Mouse (Mus musculus): ENCODE data around the gene Gm4707. TPM values are rescaled to one million over a fixed set of nuclear protein-coding genes. Genes with fewer than 3 reads are reported as not detected.
"Not testable (repeated sequence)": the region's sequence is repeated elsewhere in the genome, so short reads cannot be mapped to it uniquely, and the experiment has no call there.

The Gm4707 gene
- total RNA-seq, 2 experiments from 2014 or later: 0.83 to 2.7 TPM

DNA sequence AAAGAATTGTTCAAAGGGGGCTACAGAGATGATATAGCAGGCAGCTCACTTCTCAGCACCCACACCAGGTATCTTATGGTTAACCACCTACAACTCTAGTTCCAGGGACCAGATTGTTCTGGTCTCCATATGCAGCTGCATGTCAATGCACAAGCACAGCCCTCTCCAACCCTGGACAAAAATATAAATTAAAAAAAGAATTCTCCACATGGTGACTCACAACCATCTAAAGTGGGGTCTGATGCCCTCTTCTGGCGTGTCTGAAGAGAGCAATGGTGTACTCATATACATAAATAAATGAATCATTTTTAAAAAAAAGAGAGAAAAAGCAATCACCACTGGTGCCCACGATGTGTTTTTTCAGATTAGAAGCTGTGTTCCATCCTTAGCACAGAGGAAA, 15.0 kb downstream of the Gm4707 start:
- DNase-seq (ENCODE audit: low spot score in 2 of 2): no peak

DNA sequence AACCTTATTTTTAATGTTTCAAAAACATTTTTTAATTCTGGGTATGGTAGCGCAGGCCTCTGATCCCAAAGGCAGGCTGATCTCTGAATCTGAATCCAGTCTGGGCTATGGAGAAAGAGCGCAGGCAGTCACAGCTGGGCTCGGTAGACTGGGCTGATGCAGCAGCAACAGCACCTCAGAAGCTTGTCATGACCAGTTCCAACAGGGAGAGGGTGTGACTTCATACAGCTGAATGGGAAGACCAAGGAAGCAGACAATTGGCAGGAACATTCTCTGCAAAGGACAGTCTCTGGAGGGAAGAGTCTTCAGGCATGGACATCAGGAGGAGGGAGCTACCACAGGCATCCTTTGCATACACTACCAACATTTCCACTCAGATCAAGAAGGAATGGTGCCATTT, 15.6 kb downstream of the Gm4707 start:
- no peak for DNase-seq (ENCODE audit: low spot score in 2 of 2)

DNA sequence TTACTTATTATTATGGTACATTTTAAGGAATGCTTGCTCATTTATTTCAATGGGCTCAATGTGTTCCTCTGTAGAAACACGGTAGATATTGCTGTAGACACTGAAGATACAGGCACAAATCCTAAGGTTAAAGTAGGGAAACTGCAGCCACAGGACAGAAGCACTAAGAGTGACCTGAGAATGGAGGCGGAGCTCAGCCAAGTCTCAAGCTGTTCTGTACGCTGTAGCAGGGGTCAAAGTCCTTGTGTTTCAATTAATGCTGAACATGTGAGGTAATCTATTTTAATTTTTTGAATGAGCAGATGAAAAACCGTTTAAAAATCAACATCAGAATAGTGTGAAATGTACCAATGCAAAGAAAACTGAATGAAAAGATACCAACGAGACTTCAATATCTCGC, 16.4 kb downstream of the Gm4707 start:
- DNase-seq (ENCODE audit: low spot score in 2 of 2): no peak

DNA sequence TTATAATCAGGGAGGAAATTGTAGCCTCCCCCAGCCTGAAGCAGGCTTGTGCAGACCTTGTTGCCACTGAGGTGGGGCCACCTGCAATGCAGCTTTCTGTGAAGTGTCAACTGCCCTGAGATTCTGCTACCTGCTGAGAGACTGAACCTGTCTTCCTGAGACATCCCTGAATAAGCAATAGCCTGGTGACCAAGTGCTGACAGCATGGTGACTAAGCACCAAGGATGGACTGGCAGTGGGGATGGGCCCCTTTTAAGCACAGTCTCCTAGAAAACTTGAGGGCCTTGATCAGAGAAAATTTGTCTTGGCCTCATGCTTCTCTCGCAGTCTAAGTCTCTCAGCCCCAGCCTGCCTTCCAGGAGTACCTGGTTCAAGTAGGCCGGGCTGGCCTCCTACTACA, 37.2 kb downstream of the Gm4707 start:
- DNase-seq (ENCODE audit: low spot score in 2 of 2): not testable (repeated sequence)

DNA sequence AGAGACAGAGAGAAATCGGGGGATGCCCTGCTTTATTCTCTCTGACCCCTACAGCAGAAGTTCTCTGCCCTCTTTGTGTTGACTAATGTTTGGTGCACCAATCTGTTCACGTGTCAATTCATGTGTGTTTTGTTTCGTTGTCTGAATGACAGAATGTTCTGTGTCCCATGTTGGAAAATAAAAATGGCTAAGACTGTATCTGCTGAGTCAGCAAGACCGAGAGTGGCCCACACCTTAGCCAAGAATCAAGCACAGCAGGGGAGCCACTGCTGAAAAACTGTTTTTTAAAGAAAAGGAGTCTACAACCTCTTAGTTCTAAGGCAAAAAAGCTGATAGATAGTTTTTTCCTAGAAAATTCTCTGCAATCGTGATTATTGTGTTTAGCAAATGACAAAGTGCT, 40.3 kb downstream of the Gm4707 start:
- not testable (repeated sequence) for DNase-seq (ENCODE audit: low spot score in 2 of 2)

DNA sequence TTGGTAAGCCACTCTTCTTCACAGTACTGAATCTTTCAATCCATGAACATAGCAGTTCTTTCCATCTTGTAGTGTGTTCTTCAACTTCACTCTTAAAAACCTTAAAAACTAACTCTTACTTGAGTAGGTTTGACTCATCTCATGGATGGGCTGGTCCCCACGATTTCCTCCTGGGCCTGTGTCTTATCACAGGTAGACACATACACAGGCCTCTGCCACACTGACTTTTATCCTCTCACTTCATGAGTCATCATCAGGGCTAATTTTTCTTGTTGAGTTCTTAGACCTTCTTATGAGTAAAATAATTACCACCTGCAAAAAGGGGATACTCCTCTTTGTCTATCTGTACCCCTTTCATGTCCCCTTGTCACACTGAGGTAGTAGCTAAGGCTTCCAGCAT, 42.7 kb downstream of the Gm4707 start:
- no peak for DNase-seq (ENCODE audit: low spot score in 2 of 2)

Other genes starting within 250 kb of the Gm4707 start
- 10 to 100 TPM in 1 of 2 experiments, 1 to 10 TPM in 1; 4.8 to 11.4 TPM for gene Emilin2, start 147.9 kb downstream of the Gm4707 start, total RNA-seq (2021)
- gene Smchd1, start 15.4 kb upstream of the Gm4707 start, total RNA-seq (2021): 10 to 100 TPM; 38.9 to 51.1 TPM
- gene Ndc80, start 66.9 kb upstream of the Gm4707 start, total RNA-seq (2021): under 1 TPM; 0.70 to 0.83 TPM
- gene Spdya, start 92.1 kb upstream of the Gm4707 start, total RNA-seq (2021): under 1 TPM; 0.35 to 0.50 TPM
- 100 to 1,000 TPM in 1 of 2 experiments, 10 to 100 TPM in 1; 63.3 to 104 TPM for gene Wdr43, start 156.0 kb upstream of the Gm4707 start, total RNA-seq (2021)
- gene Togaram2, start 213.3 kb upstream of the Gm4707 start, total RNA-seq (2021): under 1 TPM in 1 of 2 experiments, not detected in 1; 0.13 TPM